Mouse (Mus musculus) activated CD4-positive, CD25-positive, alpha-beta regulatory T cell, adult 4 months (primary cell): ENCODE results near the gene Tfe3. TPM values are rescaled to one million over a fixed set of nuclear protein-coding genes. Genes with fewer than 3 reads are reported as not detected.
"Not testable (repeated sequence)": the region's sequence is repeated elsewhere in the genome, so short reads cannot be mapped to it uniquely, and the experiment has no call there.

Source experiments
- ATAC-seq: one replicate; pipeline ENCODE4 v1.8.0; 2017
- polyA plus RNA-seq, 2 experiments: library from polyadenylated mRNA; unstranded; fragments of 100-300 nt; shearing (Covaris generic); gene quantifications; one replicate each; pipeline ENCODE4 v1.2.1; 2017

Tfe3 gene
- polyA plus RNA-seq, 2 experiments from 2014 or later: 9.1 to 14.7 TPM

GRCm38 (mm10) chrX:7753627-7754026 lies 8.7 kb upstream of the Tfe3 start:
- ATAC-seq: not testable (repeated sequence)

DNA sequence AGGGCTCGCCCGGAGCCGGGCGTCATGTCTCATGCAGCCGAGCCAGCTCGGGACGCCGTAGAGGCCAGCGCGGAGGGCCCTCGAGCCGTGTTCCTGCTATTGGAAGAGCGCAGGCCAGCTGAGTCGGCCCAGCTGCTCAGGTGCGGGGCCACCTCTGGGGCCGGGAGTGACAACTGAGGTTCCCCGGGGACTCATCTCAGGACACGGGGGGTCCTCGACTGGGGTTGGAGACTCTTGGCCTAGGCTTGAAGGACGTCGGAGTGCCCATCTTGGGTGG lies 499 bp downstream of the Tfe3 start:
- no peak for ATAC-seq

GRCm38 (mm10) chrX:7763631-7764393 lies 1.5 kb downstream of the Tfe3 start:
- ATAC-seq: no peak

DNA sequence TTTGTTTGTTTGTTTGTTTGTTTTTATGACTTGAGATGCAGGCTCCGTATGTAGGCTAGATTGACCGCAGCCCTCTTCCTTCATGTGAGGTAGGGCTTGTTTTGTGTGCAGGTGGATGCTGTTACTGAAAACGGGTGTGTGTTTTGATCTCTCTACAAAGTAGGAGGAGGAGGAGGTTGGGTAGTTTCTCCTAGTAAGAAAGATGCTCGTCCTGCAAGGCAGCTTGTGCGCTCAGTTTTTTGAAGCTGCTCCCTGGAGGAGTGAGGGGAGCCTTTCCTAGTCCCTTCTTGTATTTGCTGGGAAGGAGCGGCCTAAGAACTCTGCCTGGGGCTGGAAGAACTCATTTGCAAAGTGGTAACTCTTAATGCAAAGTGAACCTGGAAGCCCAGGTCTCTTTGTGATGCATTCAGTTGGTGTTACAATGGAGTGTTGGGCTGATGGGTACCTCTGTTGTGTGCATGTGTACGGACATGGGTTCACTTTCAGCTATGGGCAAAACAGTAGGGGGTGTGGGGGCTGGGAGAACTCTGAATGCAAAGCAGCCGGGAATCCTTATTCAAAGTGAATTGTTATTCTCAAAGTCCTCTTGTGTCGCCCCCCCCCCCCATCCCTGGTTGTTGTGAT lies 2.4 kb downstream of the Tfe3 start:
- no peak for ATAC-seq

DNA sequence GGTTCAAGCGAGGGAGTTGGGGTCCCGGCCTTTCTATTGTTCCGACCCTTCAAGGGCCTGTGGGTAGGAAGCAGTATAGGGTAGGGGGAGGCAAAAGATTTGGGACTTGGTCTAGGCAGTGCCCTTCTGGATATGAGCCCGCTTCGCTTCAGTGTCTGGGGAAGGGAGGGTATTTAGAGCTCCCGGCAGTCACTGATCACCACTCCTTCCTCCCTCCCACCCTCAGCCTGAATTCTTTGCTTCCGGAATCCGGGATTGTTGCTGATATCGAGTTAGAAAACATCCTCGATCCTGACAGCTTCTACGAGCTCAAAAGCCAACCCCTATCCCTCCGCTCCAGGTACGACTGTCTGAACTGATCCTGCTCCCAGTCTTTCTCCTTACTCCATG lies 2.9 kb downstream of the Tfe3 start:
- no peak for ATAC-seq

GRCm38 (mm10) chrX:7765764-7766163 lies 3.4 kb downstream of the Tfe3 start:
- no peak for ATAC-seq

DNA sequence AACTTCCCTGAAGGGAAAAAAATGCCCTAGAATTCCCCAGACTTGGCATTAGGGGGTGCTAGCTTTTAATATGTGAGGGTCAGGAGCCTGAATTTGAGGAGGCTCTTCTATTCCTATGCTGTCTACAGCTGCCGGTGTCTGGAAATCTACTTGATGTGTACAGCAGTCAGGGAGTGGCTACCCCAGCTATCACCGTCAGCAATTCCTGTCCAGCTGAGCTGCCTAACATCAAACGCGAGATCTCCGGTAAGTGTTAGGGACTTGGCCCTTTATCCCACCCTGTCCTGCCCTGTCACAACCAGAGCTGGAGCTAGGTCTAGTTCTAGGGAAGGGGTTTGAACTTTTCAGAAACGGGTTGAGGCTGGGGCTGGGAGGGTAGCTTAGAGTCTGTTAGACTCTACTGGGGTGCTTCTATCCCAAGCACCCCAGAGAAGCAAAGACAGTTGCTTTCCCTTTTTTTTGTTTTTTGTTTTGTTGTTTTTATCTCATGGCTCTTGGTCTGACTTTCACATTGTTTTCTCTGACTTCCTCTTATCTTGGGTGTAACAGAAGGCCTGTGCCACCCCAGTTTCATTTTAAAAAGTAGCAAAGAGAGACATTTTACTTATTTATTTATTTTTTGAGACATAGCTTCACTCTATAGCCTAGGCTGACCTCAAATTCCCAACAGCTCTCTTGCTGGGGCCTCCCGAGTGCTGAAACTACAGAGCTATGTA lies 7.1 kb downstream of the Tfe3 start:
- no peak for ATAC-seq

GRCm38 (mm10) chrX:7772766-7773165 lies 10.4 kb downstream of the Tfe3 start:
- no peak for ATAC-seq

DNA sequence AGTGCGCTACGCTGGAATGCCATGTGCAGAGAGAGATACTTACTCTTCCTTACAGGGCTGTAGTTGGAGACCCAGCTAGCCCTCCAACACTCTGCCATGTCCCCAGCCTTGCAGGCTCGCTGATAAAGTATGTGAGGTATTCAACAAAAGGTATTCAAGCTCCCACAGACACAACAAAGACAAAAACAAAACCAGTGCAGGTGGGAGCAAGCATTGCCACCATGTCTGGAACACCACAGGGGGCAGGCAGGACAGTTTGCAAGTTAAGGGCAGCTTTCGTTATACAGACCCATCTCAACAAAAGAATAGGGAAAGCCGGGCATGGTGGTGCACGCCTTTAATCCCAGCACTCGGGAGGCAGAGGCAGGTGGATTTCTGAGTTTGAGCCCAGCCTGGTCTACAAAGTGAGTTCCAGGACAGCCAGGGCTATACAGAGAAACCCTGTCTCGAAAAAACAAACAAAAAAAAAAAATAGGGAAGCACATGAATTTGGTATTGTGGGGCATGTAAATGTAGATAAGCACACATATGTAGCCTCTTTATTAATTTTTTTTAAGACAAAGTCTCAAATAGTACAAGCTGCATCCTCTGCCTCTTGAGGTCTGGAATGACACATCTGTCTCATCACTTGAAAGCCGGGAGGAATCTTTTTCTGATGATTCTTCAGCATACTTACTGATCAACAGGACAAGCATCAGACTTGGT lies 13.3 kb downstream of the Tfe3 start:
- no peak for ATAC-seq

DNA sequence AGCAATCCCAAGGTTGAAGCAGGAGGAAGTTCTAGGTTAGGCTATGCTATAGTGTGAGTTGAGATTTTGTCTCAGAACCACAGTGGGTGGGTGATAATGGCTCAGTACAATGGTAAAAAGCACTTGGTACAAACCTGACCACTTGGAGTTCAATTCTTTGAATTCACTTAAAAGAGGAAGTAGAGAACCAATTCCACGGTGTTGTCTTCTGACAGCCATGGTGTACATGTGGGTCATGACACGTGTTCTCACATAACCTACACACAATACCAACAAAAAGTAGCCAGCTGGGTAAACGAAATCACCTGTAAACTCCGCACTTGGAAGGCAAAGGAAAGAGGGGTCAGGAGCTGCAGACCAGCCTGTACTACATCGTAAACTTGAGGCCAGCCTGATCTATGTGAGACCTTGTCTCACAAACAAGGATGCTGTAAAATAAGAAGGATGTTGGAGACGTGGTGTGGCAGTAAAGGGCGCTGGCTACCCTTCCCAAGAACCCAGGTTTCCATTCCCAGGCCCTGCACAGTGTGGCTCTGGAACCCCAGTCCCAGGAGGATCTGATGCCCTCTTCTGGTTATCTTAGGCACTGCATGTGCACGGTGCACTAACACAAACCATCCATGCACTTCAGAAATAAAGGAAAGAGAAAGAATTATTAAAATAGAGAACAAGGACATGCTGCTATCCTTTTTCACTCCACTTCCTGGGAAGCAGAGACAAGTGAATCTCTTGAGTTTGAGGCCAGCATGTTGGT lies 14.1 kb downstream of the Tfe3 start:
- no peak for ATAC-seq

GRCm38 (mm10) chrX:7778450-7779244 lies 16.3 kb downstream of the Tfe3 start:
- no peak for ATAC-seq

DNA sequence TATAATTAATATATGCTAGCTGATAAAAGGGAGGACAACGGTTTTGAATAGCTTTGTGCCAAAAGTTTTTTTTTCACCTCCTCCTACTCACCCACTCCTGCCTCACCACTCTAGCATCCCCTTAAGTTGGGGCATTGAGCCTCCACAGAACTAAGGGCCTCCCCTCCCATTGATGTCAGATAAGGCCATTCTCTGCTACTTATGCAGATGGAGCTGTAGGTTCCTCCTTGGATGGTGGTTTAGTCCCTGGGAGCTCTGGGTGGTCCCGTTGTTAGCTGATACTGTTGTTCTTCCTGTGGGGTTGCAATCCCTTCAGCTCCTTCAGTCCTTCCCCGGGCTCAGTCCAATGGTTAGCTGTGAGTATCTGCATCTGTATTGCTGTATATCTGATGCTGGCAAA lies 16.9 kb downstream of the Tfe3 start:
- no peak for ATAC-seq

GRCm38 (mm10) chrX:7782603-7783092 lies 20.3 kb downstream of the Tfe3 start:
- no peak for ATAC-seq

DNA sequence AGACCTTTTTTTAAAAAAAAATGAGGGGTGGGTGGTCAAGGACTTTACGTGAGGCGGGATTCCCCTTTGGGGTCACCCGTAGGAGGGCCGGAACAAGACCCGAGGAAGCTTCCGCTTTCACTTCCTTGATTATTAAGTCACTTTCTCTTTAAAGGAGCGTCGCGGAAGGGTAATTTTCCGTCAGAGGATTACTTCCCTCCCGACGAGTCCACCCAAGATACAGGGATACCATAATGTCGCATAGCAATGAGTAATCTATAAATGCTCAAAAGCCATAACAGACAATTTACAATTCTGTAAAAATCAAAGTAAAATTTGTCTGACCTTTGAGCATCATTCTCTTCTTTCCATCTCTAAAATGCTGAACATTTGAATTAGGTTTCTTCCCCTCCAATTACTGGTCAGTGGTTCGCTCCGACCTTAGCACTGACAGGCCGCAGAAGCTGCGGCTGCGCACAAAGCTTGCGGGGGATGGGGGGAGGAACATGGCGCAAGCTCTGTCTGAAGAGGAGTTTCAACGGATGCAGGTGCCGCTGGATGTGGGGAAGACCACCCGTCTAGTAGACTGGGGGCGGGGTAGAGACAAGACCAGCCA lies 27.3 kb downstream of the Tfe3 start, which contains the start of gene Gripap1:
Gene Gripap1 (plus strand): TSS at position 224 of the 595 bp plus-strand sequence.
- ATAC-seq: peak; percentile 96

- no peak for ATAC-seq
These were observed 27.9 kb downstream of the Tfe3 start for GRCm38 (mm10) chrX:7790309-7790708.

- no peak for ATAC-seq
These were observed 31.0 kb downstream of the Tfe3 start for GRCm38 (mm10) chrX:7793361-7793760.

GRCm38 (mm10) chrX:7795016-7795415 lies 32.7 kb downstream of the Tfe3 start:
- ATAC-seq: no peak

DNA sequence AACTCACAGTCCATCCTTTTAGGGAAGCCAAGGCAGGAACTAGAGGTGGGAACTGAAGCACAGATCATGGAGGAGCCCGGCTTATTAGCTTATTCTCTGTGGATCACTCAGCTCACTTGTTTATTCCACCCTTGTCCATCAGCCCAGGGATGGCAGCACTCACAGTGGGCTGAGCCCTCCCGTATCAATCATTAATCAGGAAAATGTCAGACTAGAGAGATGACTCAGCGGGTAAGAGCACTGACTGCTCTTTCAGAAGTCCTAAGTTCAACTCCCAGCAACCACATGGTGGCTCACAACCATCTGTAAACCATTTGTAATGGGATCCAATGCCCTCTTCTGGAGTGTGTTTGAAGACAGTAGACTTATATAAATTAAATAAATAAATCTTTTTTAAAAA lies 35.0 kb downstream of the Tfe3 start:
- ATAC-seq: no peak

- ATAC-seq: not testable (repeated sequence)
These were observed 39.8 kb downstream of the Tfe3 start for GRCm38 (mm10) chrX:7802157-7802556.

- not testable (repeated sequence) for ATAC-seq
These were observed 52.7 kb downstream of the Tfe3 start for GRCm38 (mm10) chrX:7815016-7815415.
